Mouse (Mus musculus) embryo, embryonic 11 days (tissue): ENCODE measurements around the gene Slc8a2.

Source experiments
- DNase-seq: peaks from one replicate; pipeline ENCODE4 v3.0.0-alpha.2; 2015

The Slc8a2 gene

DNA sequence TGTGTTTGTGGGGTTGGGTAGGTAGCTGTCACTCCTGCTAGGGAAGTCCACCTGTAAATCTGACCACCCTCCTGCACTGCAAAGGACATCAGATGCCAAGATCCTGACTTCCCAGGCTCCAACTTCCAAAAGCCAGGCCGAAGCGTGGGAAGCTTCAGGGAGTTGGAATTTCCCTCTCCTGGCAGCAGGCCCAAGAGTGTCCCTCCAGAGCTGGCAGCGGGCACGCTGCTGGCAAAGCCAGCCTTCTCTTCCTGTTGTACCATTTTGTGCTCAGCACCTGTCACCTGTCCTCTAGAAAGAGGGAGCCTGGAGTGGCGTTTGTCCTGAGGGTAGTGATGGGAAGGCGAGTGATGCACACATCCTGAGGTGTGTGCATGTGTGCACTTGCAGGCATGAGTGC is 1.3 kb upstream of the Slc8a2 start:
- DNase-seq = no peak

GRCm38 (mm10) chr7:16128899-16129298 is 727 bp upstream of the Slc8a2 start:
- DNase-seq = no peak

- peak; percentile 90 for DNase-seq
These were observed 443 bp downstream of the Slc8a2 start for GRCm38 (mm10) chr7:16129846-16130691.

GRCm38 (mm10) chr7:16130956-16131634 is 1.5 kb downstream of the Slc8a2 start:
- no peak for DNase-seq

DNA sequence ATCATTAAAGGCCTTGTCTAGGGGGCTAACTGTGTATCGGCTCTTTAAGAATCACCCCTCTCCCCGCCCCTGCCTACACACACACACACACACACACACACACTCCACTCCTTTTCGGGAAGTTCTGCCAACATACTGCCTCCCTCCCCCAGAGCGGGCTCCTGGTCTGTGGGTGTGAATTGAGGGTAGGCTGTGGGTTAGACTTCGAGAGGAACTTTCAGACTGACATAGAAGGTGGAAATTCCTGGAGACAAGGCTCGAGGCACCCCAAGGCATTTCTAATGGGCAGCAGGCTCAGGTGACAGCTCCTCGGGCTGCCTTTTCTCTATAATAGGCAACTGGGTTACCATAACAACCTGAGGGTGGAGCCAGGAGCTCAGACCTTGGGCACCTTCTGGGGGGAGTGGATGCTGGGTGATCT is 2.5 kb downstream of the Slc8a2 start:
- peak; percentile 57 for DNase-seq

GRCm38 (mm10) chr7:16132926-16133325 is 3.3 kb downstream of the Slc8a2 start:
- DNase-seq = no peak

DNA sequence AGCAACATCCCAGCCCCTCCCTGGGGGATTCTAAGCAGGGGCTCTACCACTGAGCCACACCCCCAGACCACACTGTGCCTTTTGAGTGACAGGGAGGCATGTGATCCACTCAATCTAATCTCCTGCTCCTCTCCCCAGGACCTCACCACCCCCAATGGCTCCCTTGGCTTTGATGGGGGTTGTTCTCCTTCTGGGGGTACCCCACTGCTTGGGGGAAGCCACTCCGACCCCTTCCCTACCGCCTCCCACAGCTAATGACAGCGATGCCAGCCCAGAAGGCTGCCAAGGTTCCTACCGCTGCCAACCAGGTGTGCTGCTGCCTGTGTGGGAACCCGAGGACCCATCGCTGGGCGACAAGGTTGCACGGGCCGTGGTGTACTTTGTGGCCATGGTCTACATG is 4.1 kb downstream of the Slc8a2 start:
- DNase-seq = no peak

GRCm38 (mm10) chr7:16134951-16135392 is 5.3 kb downstream of the Slc8a2 start:
- DNase-seq = no peak

GRCm38 (mm10) chr7:16146489-16147410 is 17.1 kb downstream of the Slc8a2 start:
- no peak for DNase-seq

GRCm38 (mm10) chr7:16147643-16148042 is 18.0 kb downstream of the Slc8a2 start:
- peak; percentile 77 for DNase-seq

DNA sequence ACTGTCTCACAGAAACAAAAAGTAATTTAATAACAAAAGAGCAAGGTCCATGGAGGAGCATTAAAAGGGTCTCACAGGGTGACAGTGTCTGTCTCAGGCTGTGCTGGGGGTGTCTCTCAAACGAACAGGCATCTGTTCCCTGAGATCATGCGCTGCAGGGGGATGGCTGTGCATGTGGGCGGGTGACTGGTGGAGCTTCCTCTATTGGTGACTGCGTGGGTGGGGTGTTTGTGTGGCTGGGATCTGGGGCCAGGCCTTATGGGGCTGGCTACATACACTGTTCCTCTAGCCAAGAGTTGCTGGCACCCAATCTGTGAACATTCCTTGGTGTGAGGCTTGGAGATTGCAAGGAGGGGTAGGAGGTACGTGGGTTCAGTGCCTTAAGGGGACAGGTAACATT is 19.6 kb downstream of the Slc8a2 start:
- no peak for DNase-seq

DNA sequence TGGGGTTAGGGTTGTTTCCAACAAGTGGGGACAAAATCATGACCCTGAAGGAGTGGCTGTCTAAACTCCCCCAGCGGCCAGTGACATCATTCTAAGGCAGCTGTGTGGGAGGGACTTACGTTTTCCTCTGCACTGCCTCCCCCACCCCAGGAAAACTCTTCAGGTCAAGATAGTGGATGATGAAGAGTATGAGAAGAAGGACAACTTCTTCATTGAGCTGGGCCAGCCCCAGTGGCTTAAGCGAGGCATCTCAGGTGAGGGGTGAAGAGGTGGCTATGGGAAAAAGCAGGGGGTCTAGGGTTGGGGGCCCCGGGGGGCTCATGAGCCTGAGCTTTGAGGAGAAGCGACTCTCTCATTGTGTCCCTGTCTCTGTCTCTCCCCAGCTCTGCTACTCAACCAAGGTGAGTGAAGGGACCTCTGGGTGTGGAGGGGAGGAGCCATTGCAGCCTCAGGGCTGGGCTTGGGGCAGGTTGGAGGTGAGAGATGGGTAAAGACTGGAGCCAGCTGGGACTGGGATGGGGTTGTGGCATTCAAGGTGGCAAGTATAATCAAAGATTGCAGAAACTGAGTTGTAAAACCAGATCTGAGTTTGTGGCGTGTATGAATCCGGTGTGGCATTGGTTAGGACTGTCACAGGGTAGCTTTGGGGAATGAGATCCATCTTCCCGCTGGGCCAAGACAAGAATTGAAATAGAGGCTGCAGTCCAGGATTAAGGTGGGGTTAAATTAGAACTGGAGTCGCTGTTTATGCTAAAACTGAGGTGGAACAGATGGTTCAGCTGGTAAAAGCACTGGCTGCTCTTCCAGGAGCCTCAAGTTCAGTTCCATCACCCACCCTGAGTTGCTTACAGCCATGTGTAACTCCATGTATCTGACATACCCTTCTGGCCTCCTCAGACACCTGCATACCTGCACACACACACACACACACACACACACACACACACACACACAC is 20.8 kb downstream of the Slc8a2 start:
- no peak for DNase-seq

- DNase-seq = peak; percentile 73
These were observed 23.9 kb downstream of the Slc8a2 start for GRCm38 (mm10) chr7:16153522-16153921.

- DNase-seq = no peak
These were observed 25.7 kb downstream of the Slc8a2 start for GRCm38 (mm10) chr7:16155132-16155872.

DNA sequence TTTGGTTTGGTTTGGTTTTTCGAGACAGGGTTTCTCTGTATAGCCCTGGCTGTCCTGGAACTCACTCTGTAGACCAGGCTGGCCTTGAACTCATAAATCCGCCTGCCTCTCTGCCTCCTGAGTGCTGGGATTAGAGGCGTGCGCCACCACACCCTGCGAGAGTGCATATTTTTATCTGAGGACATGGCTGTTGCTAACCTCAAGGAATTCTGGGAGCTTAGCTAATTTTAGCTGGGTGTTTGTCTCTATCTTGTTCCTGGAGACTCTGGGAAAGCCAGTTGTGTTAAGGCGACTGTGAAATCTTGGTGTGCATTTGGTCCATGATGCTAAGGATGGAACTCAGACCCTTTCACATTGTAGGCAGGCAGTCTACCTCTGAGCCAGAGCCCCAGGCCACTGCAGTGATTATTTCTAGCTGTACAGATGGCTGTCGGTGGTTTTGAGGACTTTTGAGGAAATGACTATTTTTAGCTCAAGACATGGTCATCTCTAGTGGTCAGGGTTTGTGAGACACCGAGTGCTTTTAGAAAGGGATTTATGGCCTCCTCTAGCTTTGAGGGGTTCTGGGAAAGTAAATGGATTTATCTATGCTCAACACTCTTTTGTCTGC is 26.6 kb downstream of the Slc8a2 start:
- DNase-seq = no peak

- DNase-seq = peak; percentile 26
These were observed 29.1 kb downstream of the Slc8a2 start for GRCm38 (mm10) chr7:16158735-16159134.

DNA sequence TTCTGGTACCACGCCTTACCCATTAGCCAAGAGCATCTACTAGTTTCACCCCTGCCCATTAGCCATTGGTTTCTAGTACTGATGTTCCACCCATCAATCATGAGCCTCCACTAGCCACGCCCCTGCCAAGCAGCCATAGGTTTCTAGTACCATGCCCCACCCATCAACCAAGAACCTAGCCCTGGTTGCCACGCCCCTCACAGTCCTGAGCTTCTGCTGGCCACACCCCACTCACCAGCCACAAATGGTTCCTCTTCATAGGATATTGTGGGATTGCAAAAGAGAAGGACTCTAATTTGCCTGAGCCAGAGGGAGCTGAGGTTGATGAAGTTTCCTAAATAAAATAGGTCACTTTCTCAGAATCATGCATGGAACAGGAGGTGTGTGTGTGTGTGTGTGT is 31.1 kb downstream of the Slc8a2 start:
- DNase-seq = no peak

DNA sequence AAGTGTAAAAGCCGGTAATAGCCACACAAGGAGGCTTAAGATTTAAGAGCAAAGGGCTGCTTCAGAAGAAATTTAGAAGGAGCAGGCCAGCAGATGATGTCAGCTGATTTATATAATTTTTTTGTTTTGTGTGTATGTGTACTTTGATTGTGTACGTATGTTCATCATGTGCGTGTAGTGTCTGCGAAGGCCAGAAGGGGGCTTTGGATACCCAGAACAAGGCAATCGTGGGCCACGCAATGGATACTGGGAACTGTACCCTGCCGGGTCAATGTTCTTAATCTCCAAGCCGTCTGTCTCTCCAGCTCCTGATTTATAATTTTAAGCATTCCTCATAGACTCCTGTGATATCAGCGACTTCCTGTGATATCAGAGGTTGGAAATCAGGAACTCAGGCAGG is 31.7 kb downstream of the Slc8a2 start:
- DNase-seq = no peak

- no peak for DNase-seq
These were observed 32.4 kb downstream of the Slc8a2 start for GRCm38 (mm10) chr7:16162036-16162435.

- peak; percentile 79 for DNase-seq
These were observed 42.5 kb downstream of the Slc8a2 start for GRCm38 (mm10) chr7:16172141-16172581.
